Mouse (Mus musculus) midbrain, embryonic 12.5 days (tissue): Measurements from ENCODE around the gene Gnl2. TPM values are rescaled to one million over a fixed set of nuclear protein-coding genes. Genes with fewer than 3 reads are reported as not detected.
A peak's percentile ranks its signal among the peaks of the same experiment; 100 is the strongest.

Experiments used
- ATAC-seq: fragments of 200-750 bp; cut with Nextera tagmentation; 2 replicates; pipeline ENCODE4 v1.8.0; 2017; ENCODE audit warnings: low read depth, moderate TSS enrichment, moderate library complexity; ENCODE audit not compliant: low FRiP score
- H3K27ac ChIP-seq: fragments of 300-500 bp; sonication (generic); replicated peaks from 2 replicates; pipeline ENCODE4 v1.5.1; 2016; ENCODE audit warnings: mild to moderate bottlenecking
- H3K27me3 ChIP-seq: fragments of 300-500 bp; sonication (generic); 2 replicates; pipeline ENCODE4 v1.6.1; 2016; ENCODE audit warnings: mild to moderate bottlenecking
- H3K36me3 ChIP-seq: fragments of 300-500 bp; sonication (generic); 2 replicates; pipeline ENCODE4 v1.6.1; 2016
- H3K4me1 ChIP-seq: fragments of 300-500 bp; sonication (generic); 2 replicates; pipeline ENCODE4 v1.6.1; 2016
- H3K4me2 ChIP-seq: fragments of 300-500 bp; sonication (generic); replicated peaks from 2 replicates; pipeline ENCODE4 v1.6.1; 2016; ENCODE audit warnings: mild to moderate bottlenecking, moderate library complexity
- H3K4me3 ChIP-seq: fragments of 300-500 bp; sonication (generic); 2 replicates; pipeline ENCODE4 v1.5.1; 2016; ENCODE audit warnings: mild to moderate bottlenecking
- H3K9ac ChIP-seq: fragments of 300-500 bp; sonication (generic); replicated peaks from 2 replicates; pipeline ENCODE4 v1.6.1; 2016; ENCODE audit warnings: mild to moderate bottlenecking, moderate library complexity
- H3K9me3 ChIP-seq: fragments of 300-500 bp; sonication (generic); 2 replicates; pipeline ENCODE4 v1.6.1; 2016; ENCODE audit warnings: mild to moderate bottlenecking
- WGBS: fragments of 180-500 bp; shearing (Covaris S2); methylation state at CpG from one replicate; pipeline ENCODE4 v1.1.7; 2016; 5-methylcytosine and 5-hydroxymethylcytosine counted together
- polyA plus RNA-seq: library from polyadenylated mRNA; unstranded; fragments of >200 nt; fragmentation: Nextera tagmentation; extraction: Ambion mirVana; gene quantifications from 2 replicates; pipeline ENCODE4 v1.2.1, GENCODE M21; 2016

The Gnl2 gene
- polyA plus RNA-seq, 1 experiment from 2014 or later, result 99.1 TPM

DNA sequence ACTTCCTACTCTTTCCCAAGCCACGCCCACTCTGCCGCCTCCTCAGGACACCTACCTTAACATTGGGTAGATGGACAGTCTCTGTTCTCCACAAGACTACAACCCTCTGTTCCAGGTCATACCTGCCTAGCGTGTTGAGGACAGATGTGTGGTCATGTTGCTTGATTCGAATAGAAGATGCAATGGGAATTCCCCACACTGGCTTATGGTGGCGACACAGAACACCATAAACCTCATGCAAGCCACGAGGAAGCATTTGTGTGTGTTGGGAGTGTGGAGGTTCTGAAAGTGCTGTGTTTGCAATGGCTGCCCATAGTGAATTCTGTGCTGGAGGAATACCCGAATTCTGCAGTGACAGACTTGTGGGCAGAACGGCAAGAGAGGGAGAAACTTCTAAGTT, 47.4 kb downstream of the Gnl2 start:
- Histone ChIP-seq H3K27ac (no peak overlapping the region), H3K9me3 (no peaks in the 10 kb centered on the region), H3K4me2 (no peak overlapping the region), H3K36me3 (peaks cover 2% of the 10 kb centered on the region), H3K27me3 (peaks cover 5% of the 10 kb centered on the region), H3K4me1 (peaks cover 20% of the 10 kb centered on the region), H3K9ac (no peak overlapping the region), H3K4me3 (no peak overlapping the region)
- ATAC-seq, result no peak
- WGBS, result 74% methylated on average over 8 of the region's 8 CpGs

DNA sequence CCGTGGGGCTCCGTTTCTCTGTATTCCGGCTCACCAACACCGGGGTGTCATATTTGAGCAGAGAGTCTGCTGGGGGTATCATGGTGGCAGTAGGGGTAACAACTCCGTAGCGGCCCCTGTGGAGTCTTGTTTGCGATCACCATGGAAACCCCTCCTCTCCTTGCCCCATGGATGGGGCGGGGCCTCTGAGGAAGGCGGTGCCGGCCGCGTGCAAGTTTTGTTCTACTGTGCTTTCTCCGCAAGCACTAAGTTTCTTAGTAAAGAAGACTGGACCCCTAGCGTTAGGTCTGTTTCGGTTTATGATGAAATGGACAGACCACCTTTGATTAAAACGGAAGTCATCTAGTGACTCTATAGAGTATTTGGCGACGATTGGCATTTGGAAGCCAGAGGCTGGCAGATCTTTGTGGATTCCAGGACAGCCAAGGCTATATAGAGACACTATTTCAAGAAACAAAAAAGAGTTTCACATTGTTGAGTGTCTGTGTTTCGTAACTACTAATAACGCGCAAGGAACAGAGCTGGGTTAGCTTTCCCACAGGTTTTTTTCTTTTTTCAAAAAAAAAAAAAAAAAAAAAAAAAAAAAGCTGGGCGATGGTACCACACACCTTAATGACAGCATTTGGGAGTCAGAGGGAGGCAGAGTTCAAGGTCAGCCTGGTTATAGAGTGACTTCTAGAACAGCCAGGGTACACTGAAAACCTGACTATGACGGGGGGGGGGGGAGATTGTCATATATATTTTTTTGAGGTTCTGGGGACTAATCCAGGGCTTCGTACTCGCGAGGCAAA, 49.3 kb downstream of the Gnl2 start, which contains the start of gene Dnali1:
Gene Dnali1 (minus strand): TSS at position 187 of the 791 bp plus-strand sequence.
- peaks cover 18% of the 10 kb centered on the region for H3K4me1 ChIP-seq
- peak within 1 kb of the TSS; percentile 89 for H3K4me2 ChIP-seq
- no peaks in the 10 kb centered on the region for H3K9me3 ChIP-seq
- peak; percentile 32; the same call in 1 of the 2 replicates for ATAC-seq
- peak within 1 kb of the TSS; percentile 89 for H3K9ac ChIP-seq
- H3K4me3 ChIP-seq, result peak within 1 kb of the TSS; percentile 82
- H3K27ac ChIP-seq, result peak within 1 kb of the TSS; percentile 21
- H3K36me3 ChIP-seq, result peaks cover 21% of the 10 kb centered on the region
- 5% methylated on average over 26 of the region's 26 CpGs for WGBS
- H3K27me3 ChIP-seq, result peaks cover 5% of the 10 kb centered on the region

DNA sequence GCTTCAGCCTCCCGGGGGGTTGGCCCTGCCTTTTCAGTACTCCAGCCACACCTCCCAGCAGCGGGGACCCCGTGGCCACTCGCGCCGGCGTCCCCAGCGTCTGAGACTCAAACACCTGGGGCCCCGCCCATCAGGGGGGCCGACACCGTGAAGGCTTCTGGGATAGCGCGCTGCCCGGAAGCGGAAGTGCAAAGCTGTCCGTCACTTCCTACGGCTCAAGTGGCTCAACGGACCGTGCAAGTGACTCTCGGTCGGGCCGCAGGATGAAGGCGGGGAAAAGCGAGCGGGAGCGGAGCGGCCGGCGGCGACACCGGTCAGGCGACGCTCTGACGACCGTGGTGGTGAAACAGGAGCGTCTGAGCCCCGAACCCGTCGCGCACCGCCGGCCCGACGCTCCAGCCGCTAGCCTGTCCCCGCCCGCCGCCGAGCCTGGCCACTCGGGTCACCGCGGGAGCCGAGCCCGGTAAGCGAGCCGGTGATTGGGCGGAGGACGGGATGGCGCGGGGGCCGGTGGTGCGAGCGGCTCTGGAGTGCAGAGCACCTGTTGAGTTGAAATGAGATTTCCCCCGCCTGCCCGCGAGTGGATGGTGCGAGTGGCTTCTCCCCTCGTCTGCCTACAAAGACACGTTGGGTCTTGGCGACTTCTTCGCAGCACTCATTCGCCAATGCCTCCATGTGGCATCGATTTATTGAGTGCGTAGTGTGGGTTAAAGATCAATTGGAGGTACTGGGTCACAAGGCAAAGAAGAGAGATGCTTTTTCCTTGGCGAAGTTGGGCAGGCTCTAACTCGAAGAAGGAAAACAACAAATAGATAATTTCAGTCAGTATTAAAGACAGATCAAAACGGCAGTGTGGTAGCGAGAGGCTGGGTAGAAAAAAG, 50.3 kb downstream of the Gnl2 start, which contains the start of gene Snip1:
Gene Snip1 (plus strand): TSS at position 183 of the 881 bp plus-strand sequence.
- peaks cover 5% of the 10 kb centered on the region for H3K27me3 ChIP-seq
- peak within 1 kb of the TSS; percentile 89 for H3K9ac ChIP-seq
- no peaks in the 10 kb centered on the region for H3K9me3 ChIP-seq
- WGBS, result 1% methylated on average over 78 of the region's 78 CpGs
- H3K4me2 ChIP-seq, result peak within 1 kb of the TSS; percentile 89
- peaks cover 18% of the 10 kb centered on the region for H3K4me1 ChIP-seq
- H3K27ac ChIP-seq, result peak within 1 kb of the TSS; percentile 21
- H3K4me3 ChIP-seq, result peak within 1 kb of the TSS; percentile 82
- peaks cover 31% of the 10 kb centered on the region for H3K36me3 ChIP-seq
- ATAC-seq, result peak; percentile 93

GRCm38 (mm10) chr4:125077700-125078099, 61.3 kb downstream of the Gnl2 start:
- no peak overlapping the region for H3K9ac ChIP-seq
- H3K4me2 ChIP-seq, result no peak overlapping the region
- H3K4me1 ChIP-seq, result no peaks in the 10 kb centered on the region
- peaks cover 34% of the 10 kb centered on the region for H3K36me3 ChIP-seq
- no peaks in the 10 kb centered on the region for H3K27me3 ChIP-seq
- H3K27ac ChIP-seq, result no peak overlapping the region
- no peak for ATAC-seq
- no peak overlapping the region for H3K4me3 ChIP-seq
- H3K9me3 ChIP-seq, result no peaks in the 10 kb centered on the region
- WGBS, result 85% methylated on average over 2 of the region's 2 CpGs

DNA sequence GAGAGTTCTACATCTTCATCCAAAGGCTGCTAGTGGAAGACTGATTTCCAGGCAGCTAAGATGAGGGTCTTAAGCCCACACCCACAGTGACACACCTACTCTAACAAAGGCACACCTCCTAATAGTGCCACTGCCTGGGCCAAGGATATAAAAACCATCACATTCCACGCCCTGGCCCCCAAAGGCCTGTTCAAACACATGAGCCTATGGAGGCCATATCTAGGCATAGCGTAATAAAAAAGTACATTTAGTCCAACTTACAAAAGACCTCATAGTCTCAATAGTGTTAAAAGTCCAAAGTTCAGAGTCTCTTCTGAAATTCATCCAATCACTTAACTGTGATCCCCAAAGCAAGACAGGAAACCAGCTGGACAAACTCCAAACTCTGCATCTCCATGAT, 62.3 kb downstream of the Gnl2 start:
- Histone ChIP-seq H3K27me3 (no peaks in the 10 kb centered on the region), H3K4me1 (peaks cover 3% of the 10 kb centered on the region; the same call in 1 of the 2 replicates), H3K9me3 (no peaks in the 10 kb centered on the region), H3K4me2 (no peak overlapping the region), H3K4me3 (no peak overlapping the region), H3K36me3 (peaks cover 24% of the 10 kb centered on the region), H3K9ac (no peak overlapping the region), H3K27ac (no peak overlapping the region)
- no peak for ATAC-seq
- 96% methylated on average over 2 of the region's 2 CpGs for WGBS

DNA sequence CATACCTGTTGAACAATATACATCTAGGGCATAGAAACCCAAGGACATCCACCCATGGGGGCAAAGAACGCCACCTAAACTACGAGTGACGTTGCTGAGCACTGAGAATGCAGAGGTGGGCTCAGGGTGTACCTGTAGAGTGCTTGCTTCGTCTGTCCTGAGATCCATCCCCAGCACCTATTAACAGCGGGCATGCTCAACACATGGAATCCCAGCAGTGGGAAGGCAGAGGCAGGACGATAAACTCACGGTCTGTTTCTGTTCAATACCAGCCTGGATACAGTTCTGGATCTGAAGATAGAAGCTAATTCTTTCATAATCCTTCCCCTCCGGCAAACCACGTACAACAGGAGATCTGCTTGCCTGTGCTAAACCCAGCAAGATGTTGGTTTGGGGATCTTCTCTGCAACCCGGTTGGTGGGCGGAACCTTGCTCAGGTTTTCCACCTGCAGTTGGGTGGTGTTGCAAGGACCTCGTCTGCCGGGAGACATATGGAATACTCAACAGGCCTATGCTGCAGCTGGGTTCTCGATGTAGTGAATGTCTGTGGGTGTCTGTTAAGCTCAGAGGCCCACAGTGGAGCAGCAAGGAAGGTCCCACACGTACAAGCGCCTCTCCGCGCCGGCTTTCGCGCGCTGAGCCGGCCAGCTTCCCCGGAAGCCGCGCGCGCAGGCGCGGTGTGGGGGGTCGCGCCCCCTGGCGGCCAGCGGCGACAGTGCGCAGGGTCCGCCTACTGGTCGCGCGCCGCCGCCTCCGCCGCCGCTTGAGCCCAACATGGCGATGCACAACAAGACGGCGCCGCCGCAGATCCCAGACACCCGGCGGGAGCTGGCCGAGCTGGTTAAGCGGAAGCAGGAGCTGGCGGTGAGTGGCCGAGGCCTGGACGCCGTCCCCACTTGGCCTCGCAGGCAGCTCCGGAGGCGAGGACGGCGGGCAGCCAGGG, 68.3 kb downstream of the Gnl2 start, which contains the start of gene Meaf6:
Gene Meaf6 (plus strand): TSS at position 732 of the 943 bp plus-strand sequence.
- ATAC-seq, result peak; percentile 90
- WGBS, result 2% methylated on average over 63 of the region's 63 CpGs

DNA sequence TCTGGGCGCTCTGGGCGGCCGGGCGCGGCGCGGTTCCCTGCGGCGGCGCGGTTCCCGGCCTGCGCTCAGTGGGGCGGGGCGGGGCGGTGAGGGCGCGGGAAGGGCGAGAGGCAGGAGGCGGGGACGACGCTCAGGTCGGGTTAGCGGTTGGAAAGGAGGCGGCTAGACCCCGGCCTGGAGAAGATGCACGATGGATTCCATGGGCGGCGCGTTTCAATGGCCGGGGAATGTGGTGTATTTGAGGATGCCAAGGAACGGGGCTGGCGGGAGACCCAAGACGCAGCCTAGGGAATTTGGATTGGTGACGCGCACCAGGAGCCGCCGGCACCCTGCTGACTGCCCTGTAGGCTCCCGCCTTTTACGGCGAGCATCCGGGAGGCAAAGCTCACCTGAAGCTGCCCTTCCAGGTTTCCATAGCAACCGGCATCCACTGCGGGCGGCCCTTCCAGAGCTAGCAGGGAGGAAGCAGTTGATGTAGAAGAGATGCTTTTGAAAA, 69.0 kb downstream of the Gnl2 start:
- peaks cover 28% of the 10 kb centered on the region for H3K4me1 ChIP-seq
- H3K9ac ChIP-seq, result peak overlapping the region; percentile 89
- H3K36me3 ChIP-seq, result peaks cover 32% of the 10 kb centered on the region
- ATAC-seq, result peak; percentile 94
- under 1% methylated on average over 42 of the region's 45 CpGs for WGBS
- H3K27me3 ChIP-seq, result no peaks in the 10 kb centered on the region
- H3K4me3 ChIP-seq, result peak overlapping the region; percentile 89
- peak overlapping the region; percentile 85 for H3K4me2 ChIP-seq
- no peaks in the 10 kb centered on the region for H3K9me3 ChIP-seq
- H3K27ac ChIP-seq, result peak overlapping the region; percentile 98

More for the DNA sequence above, 68.3 kb downstream of the Gnl2 start, which contains the start of gene Meaf6:
- Histone ChIP-seq H3K4me3 (peak within 1 kb of the TSS; percentile 89), H3K36me3 (peaks cover 25% of the 10 kb centered on the region), H3K9ac (peak within 1 kb of the TSS; percentile 89), H3K27ac (peak within 1 kb of the TSS; percentile 98), H3K27me3 (no peaks in the 10 kb centered on the region), H3K4me2 (peak within 1 kb of the TSS; percentile 85), H3K9me3 (no peaks in the 10 kb centered on the region), H3K4me1 (peaks cover 28% of the 10 kb centered on the region)

GRCm38 (mm10) chr4:125093031-125093430, 76.6 kb downstream of the Gnl2 start:
- no peaks in the 10 kb centered on the region for H3K27me3 ChIP-seq
- 94% methylated on average over 5 of the region's 5 CpGs for WGBS
- no peaks in the 10 kb centered on the region for H3K4me1 ChIP-seq
- H3K9me3 ChIP-seq, result no peaks in the 10 kb centered on the region
- no peak overlapping the region for H3K27ac ChIP-seq
- H3K36me3 ChIP-seq, result peaks cover 53% of the 10 kb centered on the region
- no peak overlapping the region for H3K9ac ChIP-seq
- H3K4me3 ChIP-seq, result no peak overlapping the region
- no peak overlapping the region for H3K4me2 ChIP-seq
- no peak for ATAC-seq

DNA sequence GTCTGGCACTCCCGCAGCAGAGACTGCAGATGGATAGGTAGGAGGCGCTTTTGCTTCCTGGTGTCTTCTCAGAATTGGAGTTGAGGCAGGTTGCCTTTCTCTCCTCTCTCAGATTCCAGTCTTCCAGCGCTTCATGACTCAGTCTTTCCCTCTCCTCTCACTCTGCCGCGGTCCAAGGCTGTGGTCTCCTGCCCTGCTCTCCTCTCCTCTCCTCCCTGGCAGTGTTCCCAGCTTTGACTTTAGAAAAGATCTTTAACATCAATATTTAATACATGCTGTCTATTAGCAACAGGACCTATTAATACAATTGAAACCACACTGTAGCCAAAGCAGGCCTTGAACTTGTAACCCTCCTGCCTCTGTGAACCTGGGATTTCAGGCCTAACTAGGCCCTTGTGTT, 79.7 kb downstream of the Gnl2 start:
- Histone ChIP-seq H3K27me3 (no peaks in the 10 kb centered on the region), H3K9ac (no peak overlapping the region), H3K4me1 (no peaks in the 10 kb centered on the region), H3K36me3 (peaks cover 22% of the 10 kb centered on the region), H3K27ac (no peak overlapping the region), H3K9me3 (no peaks in the 10 kb centered on the region), H3K4me3 (no peak overlapping the region), H3K4me2 (no peak overlapping the region)
- no peak for ATAC-seq
- WGBS, result 91% methylated on average over 5 of the region's 5 CpGs

DNA sequence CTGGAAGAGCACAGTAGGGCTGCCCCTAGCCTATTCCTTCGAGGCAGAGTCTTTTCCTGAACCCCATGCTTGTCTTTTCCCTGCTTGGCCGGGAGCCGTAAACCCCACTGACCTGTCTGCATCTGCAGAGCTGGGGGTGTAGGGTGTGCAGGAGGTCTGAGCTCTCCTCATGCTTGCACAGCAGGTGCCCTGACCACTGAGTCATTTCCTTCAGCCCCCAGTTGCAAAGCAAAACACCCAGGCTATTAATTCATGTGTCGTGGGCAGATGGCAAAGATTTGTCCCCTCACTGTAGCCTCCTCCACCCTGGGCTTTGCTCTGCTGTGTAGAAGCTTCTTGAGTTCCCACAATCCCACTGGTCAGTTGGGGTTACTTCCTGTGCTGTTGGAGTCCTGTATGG, 81.0 kb downstream of the Gnl2 start:
- peaks cover 11% of the 10 kb centered on the region for H3K36me3 ChIP-seq

GRCm38 (mm10) chr4:125099458-125099857, 83.1 kb downstream of the Gnl2 start:
- no peaks in the 10 kb centered on the region for H3K4me1 ChIP-seq
- 10% methylated on average over 8 of the region's 8 CpGs for WGBS
- H3K36me3 ChIP-seq, result peaks cover 20% of the 10 kb centered on the region
- no peaks in the 10 kb centered on the region for H3K27me3 ChIP-seq
- ATAC-seq, result no peak
- no peak overlapping the region for H3K4me3 ChIP-seq
- no peak overlapping the region for H3K9ac ChIP-seq
- H3K27ac ChIP-seq, result no peak overlapping the region
- no peaks in the 10 kb centered on the region for H3K9me3 ChIP-seq
- no peak overlapping the region for H3K4me2 ChIP-seq

More for the DNA sequence above, 81.0 kb downstream of the Gnl2 start:
- no peak overlapping the region for H3K27ac ChIP-seq
- no peaks in the 10 kb centered on the region for H3K27me3 ChIP-seq
- no peak for ATAC-seq
- no peak overlapping the region for H3K4me3 ChIP-seq
- H3K4me2 ChIP-seq, result no peak overlapping the region
- H3K4me1 ChIP-seq, result no peaks in the 10 kb centered on the region
- 81% methylated on average over 4 of the region's 4 CpGs for WGBS
- no peak overlapping the region for H3K9ac ChIP-seq
- H3K9me3 ChIP-seq, result no peaks in the 10 kb centered on the region
